Mouse (Mus musculus): ENCODE measurements at regions not wholly inside any gene's neighbourhood (a gene's known extent, or its start where the extent isn't known, plus 50 kb on each side); places are given as distances from the start of the nearest gene placed in this dataset.
A peak's percentile ranks its signal among the peaks of the same experiment; 100 is the strongest.

- DNase-seq (ENCODE audit: low spot score) = no peak
Measured at GRCm38 (mm10) chr8:6582732-6583131, 1477.6 kb upstream of the Slc10a2 start.

- DNase-seq (ENCODE audit: low spot score) = no peak
Measured at GRCm38 (mm10) chr8:6577868-6578634, 1472.9 kb upstream of the Slc10a2 start.

GRCm38 (mm10) chr8:6575241-6575640 lies 1470.1 kb upstream of the Slc10a2 start:
- no peak for DNase-seq (ENCODE audit: low spot score)

GRCm38 (mm10) chr8:6573492-6573891 lies 1468.3 kb upstream of the Slc10a2 start:
- DNase-seq (ENCODE audit: low spot score) = no peak

GRCm38 (mm10) chr8:6572066-6572665 lies 1467.0 kb upstream of the Slc10a2 start:
- DNase-seq (ENCODE audit: low spot score) = peak; percentile 83

- no peak for DNase-seq (ENCODE audit: low spot score)
Measured at GRCm38 (mm10) chr8:6550965-6551364, 1445.8 kb upstream of the Slc10a2 start.

- DNase-seq (ENCODE audit: low spot score) = no peak
Measured at GRCm38 (mm10) chr8:6527171-6527570, 1422.0 kb upstream of the Slc10a2 start.

GRCm38 (mm10) chr8:6515882-6516682 lies 1410.9 kb upstream of the Slc10a2 start:
- no peak for DNase-seq (ENCODE audit: low spot score)

- DNase-seq (ENCODE audit: low spot score) = peak; percentile 11
Measured at GRCm38 (mm10) chr8:6492453-6492852, 1387.3 kb upstream of the Slc10a2 start.

GRCm38 (mm10) chr8:6481966-6482365 lies 1376.8 kb upstream of the Slc10a2 start:
- no peak for DNase-seq (ENCODE audit: low spot score)

- DNase-seq (ENCODE audit: low spot score) = no peak
Measured at GRCm38 (mm10) chr8:6471089-6471488, 1365.9 kb upstream of the Slc10a2 start.

GRCm38 (mm10) chr8:6456553-6457180 lies 1351.5 kb upstream of the Slc10a2 start:
- no peak for DNase-seq (ENCODE audit: low spot score)

GRCm38 (mm10) chr8:6448301-6448700 lies 1343.2 kb upstream of the Slc10a2 start:
- no peak for DNase-seq (ENCODE audit: low spot score)

- no peak for DNase-seq (ENCODE audit: low spot score)
Measured at GRCm38 (mm10) chr8:6439069-6439468, 1333.9 kb upstream of the Slc10a2 start.

All from layer of hippocampus, adult 11-12 months (tissue).